Mouse (Mus musculus): Measurements from ENCODE around the gene Acbd6.
A peak's percentile ranks its signal among the peaks of the same experiment; 100 is the strongest.

- TF ChIP-seq CTCF (IDR thresholded peaks at IDR 0.05; ENCODE audit: control insufficient read depth, insufficient read depth, low read length) = peak; percentile 44
- no peak for TF ChIP-seq POLR2A (IDR thresholded peaks at IDR 0.05; ENCODE audit: borderline replicate concordance, control insufficient read depth, low read depth, low read length)
Measured at GRCm38 (mm10) chr1:155537005-155537642, 20.8 kb upstream of the Acbd6 start.
